Mouse (Mus musculus) MEL-GATA-1-ER (cell line): ENCODE results near the gene Ubox5.

ENCODE experiments used
- DNase-seq: peaks from one replicate; pipeline ENCODE4 v3.0.0-alpha.2; 2012; ENCODE audit warnings: low read depth; ENCODE audit errors: extremely low read depth

Gene Ubox5

DNA sequence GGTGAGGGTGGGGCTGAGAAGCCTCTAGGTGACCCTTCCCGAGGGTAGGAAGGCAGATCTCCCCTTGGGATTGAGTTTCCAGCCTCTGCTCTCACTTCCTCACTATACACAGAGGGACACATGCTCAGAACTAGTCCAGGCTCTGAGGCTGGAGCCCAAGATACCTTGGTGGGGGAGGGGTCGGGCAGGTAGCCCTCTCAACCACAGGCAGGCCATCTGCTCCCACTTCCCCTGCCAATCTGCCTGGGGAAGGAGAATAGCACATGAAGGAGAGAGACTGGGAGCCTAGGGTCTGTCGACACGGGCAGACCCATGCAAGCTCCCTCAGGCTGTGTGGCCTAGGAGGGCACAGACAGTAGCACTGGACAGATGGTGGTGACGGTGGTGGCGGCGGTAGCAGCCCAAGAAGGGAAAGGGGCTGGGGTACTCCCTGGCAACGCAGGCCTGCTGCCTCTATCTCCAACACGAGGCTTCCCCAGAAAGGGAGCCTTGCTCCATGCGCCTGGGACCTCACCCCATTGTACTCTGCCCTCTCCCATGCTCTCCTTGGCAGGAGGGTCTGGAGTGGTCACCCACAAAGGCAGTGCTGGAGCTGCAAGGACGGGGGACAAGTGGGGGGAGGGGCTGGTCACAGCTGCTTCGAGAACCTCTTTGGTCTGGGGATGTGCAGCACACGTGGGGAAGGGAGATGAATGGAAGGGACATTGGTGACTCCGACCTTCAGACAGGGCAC, 4.3 kb upstream of the Ubox5 start:
- DNase-seq = no peak

GRCm38 (mm10) chr2:130632887-130633675, 3.2 kb upstream of the Ubox5 start:
- no peak for DNase-seq

GRCm38 (mm10) chr2:130632416-130632815, 2.6 kb upstream of the Ubox5 start:
- no peak for DNase-seq

GRCm38 (mm10) chr2:130629080-130629838, 579 bp downstream of the Ubox5 start:
- no peak for DNase-seq

GRCm38 (mm10) chr2:130628424-130628823, 1.4 kb downstream of the Ubox5 start:
- no peak for DNase-seq

- DNase-seq = no peak
Measured at GRCm38 (mm10) chr2:130618972-130619371, 10.9 kb downstream of the Ubox5 start.

DNA sequence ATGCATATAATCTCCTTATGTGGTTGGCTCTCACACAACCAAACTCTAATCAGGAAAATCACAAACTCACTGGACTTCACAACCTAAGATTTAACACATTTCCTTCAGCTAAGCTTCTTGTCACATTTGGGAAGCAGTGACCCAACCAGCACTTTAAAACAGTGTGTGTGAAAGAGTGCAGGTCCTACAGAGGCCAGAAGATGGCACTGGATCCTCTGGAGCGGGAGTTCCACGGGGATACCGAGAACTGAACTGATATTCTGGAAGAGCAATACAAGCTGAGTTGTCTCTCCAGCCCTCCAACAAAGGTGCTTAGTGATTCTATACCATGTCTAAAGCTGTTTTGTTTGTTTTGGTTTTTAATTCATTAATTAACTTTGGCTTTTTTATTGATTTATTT, 16.7 kb downstream of the Ubox5 start:
- no peak for DNase-seq

DNA sequence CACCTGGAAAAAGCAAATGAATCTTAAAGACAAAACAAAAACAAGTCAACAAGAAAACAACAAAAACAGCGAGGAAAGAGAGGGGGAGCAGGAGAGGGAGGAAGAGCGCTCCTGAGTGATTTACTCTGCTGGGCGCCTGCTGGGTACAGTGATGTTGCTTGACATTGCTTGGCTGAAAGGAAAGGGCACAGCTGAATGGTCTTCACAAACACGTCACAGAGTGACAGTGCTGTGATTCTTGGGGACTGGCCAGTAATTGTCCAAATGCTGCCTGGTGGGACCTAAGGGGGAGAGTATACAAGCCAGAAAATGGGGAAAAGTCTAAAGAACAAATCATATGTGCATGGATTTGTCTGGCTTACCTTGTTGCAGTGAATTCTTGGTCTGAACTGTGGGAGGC, 27.6 kb downstream of the Ubox5 start:
- DNase-seq = no peak

GRCm38 (mm10) chr2:130598399-130598798, 31.4 kb downstream of the Ubox5 start:
- DNase-seq = no peak

DNA sequence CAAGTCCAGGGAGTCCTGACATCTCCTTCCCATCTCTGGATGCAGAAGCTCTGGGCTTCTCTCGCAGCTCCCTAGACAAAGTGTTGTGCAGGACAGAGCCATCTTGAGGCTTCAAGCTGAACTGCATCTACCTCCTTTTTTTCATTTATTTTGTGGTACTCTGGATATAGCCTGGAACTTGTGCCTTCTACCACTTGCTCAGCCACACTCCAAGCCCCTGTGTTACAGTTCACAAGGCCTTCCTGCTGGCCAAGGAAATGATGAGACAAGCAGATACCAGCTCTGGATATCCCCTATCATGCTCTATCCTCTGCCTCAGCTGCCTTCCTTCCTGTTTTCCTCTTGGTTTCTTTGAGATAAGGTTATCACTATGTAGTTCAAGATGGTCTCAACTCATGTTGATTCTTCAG, 32.2 kb downstream of the Ubox5 start:
- DNase-seq = peak; percentile 45

DNA sequence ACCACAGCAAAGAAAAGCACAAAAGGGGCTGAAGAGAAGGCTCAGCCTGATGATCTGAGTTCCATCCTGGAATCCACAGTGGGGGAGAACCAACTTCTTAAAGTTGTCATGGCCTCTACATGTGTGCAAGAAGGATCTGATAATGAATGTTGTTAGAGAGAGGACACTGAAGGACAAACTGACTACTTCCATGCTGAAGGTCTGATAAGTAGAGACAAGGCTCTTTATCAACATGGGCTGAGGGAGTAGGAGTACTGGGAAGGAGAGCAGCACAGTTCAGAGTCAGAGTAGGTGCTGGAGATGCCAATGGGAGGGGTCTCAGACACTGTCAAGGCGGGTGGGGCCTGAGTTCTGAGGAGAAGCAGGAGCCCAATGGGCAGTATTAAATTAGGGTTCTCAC, 34.2 kb downstream of the Ubox5 start:
- no peak for DNase-seq

DNA sequence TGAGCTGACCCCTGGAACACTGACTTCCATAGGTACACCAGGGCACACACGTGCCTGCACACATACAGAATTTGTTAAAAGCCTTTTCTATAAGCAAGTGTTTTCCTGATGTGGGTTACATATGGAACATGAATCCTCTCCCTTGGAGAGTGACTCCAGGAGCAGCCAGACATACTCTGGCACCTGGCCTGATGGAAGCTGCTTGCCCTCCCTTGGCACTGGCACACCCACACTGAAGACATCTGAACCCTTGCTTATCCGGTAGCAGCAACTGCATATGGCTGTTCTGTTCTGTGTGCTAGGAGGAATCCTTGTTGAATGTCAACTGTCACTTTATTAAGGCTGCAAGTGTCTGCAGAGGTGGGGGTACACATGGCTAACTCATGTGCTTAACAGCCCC, 38.8 kb downstream of the Ubox5 start:
- DNase-seq = no peak

GRCm38 (mm10) chr2:130589761-130590160, 40.1 kb downstream of the Ubox5 start:
- no peak for DNase-seq

DNA sequence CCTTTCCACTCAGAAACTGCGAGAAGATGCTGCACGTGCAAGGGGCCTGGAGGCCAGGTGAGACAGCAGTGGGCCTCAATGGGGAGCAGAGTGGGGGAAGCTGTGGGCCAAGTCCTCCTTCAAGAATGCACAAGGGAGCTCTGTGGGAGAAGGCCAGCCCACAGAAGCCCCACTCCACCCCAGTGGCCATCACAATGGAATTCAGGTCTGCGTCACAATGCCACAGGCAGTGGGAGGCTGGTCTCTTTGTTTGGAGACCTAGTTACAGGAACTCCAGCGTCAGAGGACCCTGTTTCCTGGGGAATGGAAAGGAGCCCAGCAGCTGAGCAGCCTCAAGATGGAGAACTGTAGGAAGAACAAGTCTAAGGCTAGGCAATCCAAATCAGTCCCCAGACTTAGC, 40.7 kb downstream of the Ubox5 start:
- no peak for DNase-seq

GRCm38 (mm10) chr2:130588373-130588772, 41.5 kb downstream of the Ubox5 start:
- no peak for DNase-seq

DNA sequence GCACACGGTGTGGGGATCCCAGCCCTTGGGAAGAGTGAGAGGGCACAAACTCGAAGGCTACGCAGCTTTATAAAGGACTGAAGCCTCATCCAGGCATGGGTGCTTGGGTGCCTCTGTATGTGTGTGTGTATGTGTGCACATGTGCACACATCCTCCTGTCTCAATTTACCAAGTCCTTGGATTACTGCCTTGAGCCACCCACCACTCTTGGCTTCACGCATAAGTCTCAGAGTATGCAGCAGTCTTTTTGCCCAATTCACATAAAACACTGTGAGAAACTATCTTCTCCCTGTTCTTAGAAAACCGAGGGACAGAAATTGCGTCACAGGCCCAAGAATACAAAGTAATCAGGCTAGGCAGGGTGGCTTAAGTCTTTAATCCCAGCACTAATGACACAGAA, 43.8 kb downstream of the Ubox5 start:
- DNase-seq = no peak

GRCm38 (mm10) chr2:130583902-130584560, 45.8 kb downstream of the Ubox5 start:
- DNase-seq = no peak

DNA sequence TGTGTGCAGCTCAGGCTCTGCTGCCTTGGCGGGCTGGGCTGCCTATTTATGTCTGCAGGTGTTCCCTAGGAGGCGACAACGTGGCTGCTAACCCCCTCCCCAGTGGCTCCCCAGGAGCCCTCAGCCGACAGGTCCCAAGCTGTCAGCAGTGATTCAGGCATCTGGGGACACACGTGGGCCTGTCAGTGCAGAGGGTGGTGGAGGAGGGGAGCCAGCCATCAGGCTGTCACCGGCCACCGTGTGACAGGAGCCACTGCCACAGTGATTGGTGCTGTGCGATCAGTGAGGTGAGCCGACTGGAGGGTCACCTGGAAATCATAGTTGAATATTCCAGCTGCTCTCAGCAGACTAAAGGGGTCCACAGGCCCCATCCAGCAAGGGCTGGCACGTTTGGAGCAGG, 47.3 kb downstream of the Ubox5 start, which contains the start of gene Avp:
Gene Avp, minus strand, starts transcription at position 3 of the 400 bp plus-strand sequence.
- no peak for DNase-seq

DNA sequence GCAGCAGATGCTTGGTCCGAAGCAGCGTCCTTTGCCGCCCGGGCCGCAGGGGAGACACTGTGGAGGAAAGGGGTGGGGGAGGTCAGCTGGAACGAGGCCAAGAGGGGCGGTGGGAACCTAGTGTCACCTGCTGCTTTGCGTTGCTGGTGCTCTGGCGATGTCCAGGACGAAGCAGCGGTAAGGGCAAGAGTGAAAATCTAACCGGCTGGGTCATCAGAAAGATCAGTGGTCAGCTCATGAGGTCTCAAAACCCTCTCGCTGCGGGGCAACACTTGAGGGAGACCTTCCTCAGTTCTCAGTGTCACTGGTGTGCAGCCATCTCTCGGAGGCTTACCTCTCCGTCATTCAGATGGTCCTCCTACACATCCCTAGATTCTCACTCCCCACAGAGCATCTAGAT, 48.6 kb downstream of the Ubox5 start:
- no peak for DNase-seq

DNA sequence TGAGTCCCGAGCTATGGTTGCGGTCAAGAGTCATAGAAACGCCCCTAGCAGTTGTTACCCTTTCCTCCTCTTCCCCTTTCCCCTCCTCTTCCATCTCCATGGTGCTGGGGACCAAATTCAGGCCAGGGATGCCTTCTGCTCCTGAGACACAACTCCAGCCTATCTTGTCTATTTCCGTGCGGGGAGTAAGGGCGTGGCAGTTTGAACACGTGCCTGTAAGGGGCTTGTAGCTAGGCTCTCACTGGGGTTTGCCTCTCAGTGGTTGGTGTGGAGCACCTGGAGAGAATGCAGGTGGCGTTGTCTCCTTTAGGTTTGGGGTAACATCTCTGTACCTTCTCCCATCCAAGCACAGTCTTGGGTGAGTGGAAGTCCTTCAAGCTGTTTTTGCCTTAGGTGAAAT, 50.0 kb downstream of the Ubox5 start:
- no peak for DNase-seq

- peak; percentile 56 for DNase-seq
Measured at GRCm38 (mm10) chr2:130578148-130578547, 51.7 kb downstream of the Ubox5 start.
